Mouse (Mus musculus) layer of hippocampus, adult 2 months (tissue): ENCODE measurements around the gene Ly6g6f. TPM values are rescaled to one million over a fixed set of nuclear protein-coding genes. Genes with fewer than 3 reads are reported as not detected.

Experiments
- DNase-seq, 2 experiments: peaks; one replicate each; pipeline ENCODE4 v3.0.0; 2022; ENCODE audit warnings: low spot score in 2 of 2
- H3K27ac ChIP-seq: fragments of 200-600 bp; 2 replicates; pipeline ENCODE4 v1.8.1; 2022
- H3K4me3 ChIP-seq: fragments of 200-600 bp; 2 replicates; pipeline ENCODE4 v1.8.1; 2022; ENCODE audit warnings: mild to moderate bottlenecking
- CTCF ChIP-seq: fragments of 200-600 bp; conservative IDR thresholded peaks from 2 replicates; pipeline ENCODE4 v1.8.1; 2022; ENCODE audit warnings: antibody characterized with exemption, mild to moderate bottlenecking, moderate library complexity
- total RNA-seq, 2 experiments: library from RNA; stranded (reverse); gene quantifications; 2 replicates each; pipeline ENCODE4 v1.2.3; 2021

Ly6g6f gene
- total RNA-seq, 2 experiments from 2014 or later = 0.52 TPM; not detected in 1

GRCm38 (mm10) chr17:35064378-35064877, 21.0 kb downstream of the Ly6g6f start:
- TF ChIP-seq CTCF = no peak
- H3K4me3 ChIP-seq = no peak overlapping the region
- no peak overlapping the region for H3K27ac ChIP-seq
- DNase-seq = no peak

- no peak for TF ChIP-seq CTCF
- no peak overlapping the region for H3K27ac ChIP-seq
- H3K4me3 ChIP-seq = no peak overlapping the region
- DNase-seq = no peak
Measured at GRCm38 (mm10) chr17:35063466-35063865, 21.9 kb downstream of the Ly6g6f start.

- no peak for TF ChIP-seq CTCF
- no peak overlapping the region for H3K4me3 ChIP-seq
- DNase-seq = no peak
- H3K27ac ChIP-seq = no peak overlapping the region
Measured at GRCm38 (mm10) chr17:35061299-35061698, 24.1 kb downstream of the Ly6g6f start.

- Histone ChIP-seq H3K4me3 (no peak overlapping the region), H3K27ac (no peak overlapping the region)
- no peak for DNase-seq
- no peak for TF ChIP-seq CTCF
Measured at GRCm38 (mm10) chr17:35060737-35061297, 24.6 kb downstream of the Ly6g6f start.

GRCm38 (mm10) chr17:35060071-35060470, 25.3 kb downstream of the Ly6g6f start:
- Histone ChIP-seq H3K27ac (no peak overlapping the region), H3K4me3 (peak overlapping the region; percentile 62)
- DNase-seq = no peak
- no peak for TF ChIP-seq CTCF

GRCm38 (mm10) chr17:35058911-35059892, 26.2 kb downstream of the Ly6g6f start, which contains the start of gene Ddah2:
Gene Ddah2, plus strand, starts transcription at chr17:35059035.
- peak within 1 kb of the TSS; percentile 69 for H3K27ac ChIP-seq
- peak; percentile 83 for TF ChIP-seq CTCF
- peak; percentile 62 to 73 for DNase-seq
- peak within 1 kb of the TSS; percentile 62 for H3K4me3 ChIP-seq

GRCm38 (mm10) chr17:35058316-35058715, 27.1 kb downstream of the Ly6g6f start:
- no peak overlapping the region for H3K4me3 ChIP-seq
- no peak overlapping the region for H3K27ac ChIP-seq
- DNase-seq = no peak
- no peak for TF ChIP-seq CTCF

- H3K4me3 ChIP-seq = no peak overlapping the region
- no peak for TF ChIP-seq CTCF
- H3K27ac ChIP-seq = no peak overlapping the region
- DNase-seq = no peak
Measured at GRCm38 (mm10) chr17:35057090-35057489, 28.3 kb downstream of the Ly6g6f start.

GRCm38 (mm10) chr17:35055691-35056495, 29.5 kb downstream of the Ly6g6f start:
- Histone ChIP-seq H3K4me3 (no peak overlapping the region), H3K27ac (no peak overlapping the region)
- TF ChIP-seq CTCF = no peak
- DNase-seq = no peak

- no peak for DNase-seq
- no peak overlapping the region for H3K4me3 ChIP-seq
- no peak for TF ChIP-seq CTCF
- H3K27ac ChIP-seq = peak overlapping the region; percentile 82; the same call in 1 of the 2 replicates
Measured at GRCm38 (mm10) chr17:35052271-35052798, 33.1 kb downstream of the Ly6g6f start.

GRCm38 (mm10) chr17:35051156-35052086, 34.0 kb downstream of the Ly6g6f start:
- Histone ChIP-seq H3K4me3 (peak overlapping the region; percentile 43), H3K27ac (peak overlapping the region; percentile 82)
- no peak for TF ChIP-seq CTCF
- DNase-seq = no peak
